Mouse (Mus musculus) liver, embryonic 14.5 days (tissue): Measurements from ENCODE around the gene Dpt. TPM values are rescaled to one million over a fixed set of nuclear protein-coding genes. Genes with fewer than 3 reads are reported as not detected.

Experiments used
- ATAC-seq: fragments of 200-750 bp; cut with Nextera tagmentation; 2 replicates; pipeline ENCODE4 v1.8.0; 2017; ENCODE audit warnings: moderate number of reproducible peaks, mild to moderate bottlenecking, moderate library complexity; ENCODE audit not compliant: insufficient read depth
- DNase-seq, 3 experiments: peaks; one replicate each; pipeline ENCODE4 v3.0.0-alpha.2; 2012 to 2013; ENCODE audit warnings: low read depth in 3 of 3, low spot score in 3 of 3
- H3K27ac ChIP-seq: fragments of 300-500 bp; sonication (generic); 2 replicates; pipeline ENCODE4 v1.5.1; 2014; ENCODE audit warnings: moderate library complexity, mild to moderate bottlenecking, control low read depth, inconsistent platforms
- H3K27me3 ChIP-seq: fragments of 300-500 bp; sonication (generic); 2 replicates; pipeline ENCODE4 v1.6.1; 2014; ENCODE audit warnings: mild to moderate bottlenecking, low read length, moderate library complexity; ENCODE audit not compliant: control insufficient read depth, insufficient read depth
- H3K36me3 ChIP-seq: fragments of 300-500 bp; sonication (generic); replicated peaks from 2 replicates; pipeline ENCODE4 v1.6.1; 2014; ENCODE audit warnings: low read depth; ENCODE audit not compliant: control insufficient read depth, insufficient read depth
- H3K4me1 ChIP-seq, 2 experiments: fragments of 200-500 bp in 1 of 2; fragments of 300-500 bp in 1 of 2; sonication (generic) in 1 of 2; replicated peaks; 2 replicates each; pipeline ENCODE4 v1.6.1; 2012 to 2014; ENCODE audit warnings: antibody characterized with exemption in 1 of 2, inconsistent platforms in 1 of 2, low read length in 1 of 2; ENCODE audit not compliant: control insufficient read depth in 2 of 2, insufficient read depth in 2 of 2
- H3K4me2 ChIP-seq: fragments of 300-500 bp; sonication (generic); 2 replicates; pipeline ENCODE4 v1.6.1; 2014; ENCODE audit warnings: low read depth, mild to moderate bottlenecking, control low read depth, moderate library complexity
- H3K4me3 ChIP-seq, 2 experiments: fragments of 200-500 bp in 1 of 2; fragments of 300-500 bp in 1 of 2; sonication (generic) in 1 of 2; 2 replicates each; pipeline ENCODE4 v1.5.1; 2012 to 2014; ENCODE audit warnings: low read depth in 2 of 2, low read length in 2 of 2, mild to moderate bottlenecking in 2 of 2, control low read depth in 1 of 2, inconsistent platforms in 1 of 2, moderate library complexity in 1 of 2; ENCODE audit not compliant: insufficient read depth in 1 of 2
- H3K9ac ChIP-seq: fragments of 300-500 bp; sonication (generic); replicated peaks from 2 replicates; pipeline ENCODE4 v1.6.1; 2014; ENCODE audit warnings: mild to moderate bottlenecking, control low read depth, moderate library complexity
- H3K9me3 ChIP-seq: fragments of 300-500 bp; sonication (generic); 2 replicates; pipeline ENCODE4 v1.6.1; 2016; ENCODE audit warnings: low read length, mixed read lengths; ENCODE audit not compliant: control insufficient read depth
- CTCF ChIP-seq: IDR thresholded peaks from 2 replicates; pipeline ENCODE4 v1.5.1; 2016; ENCODE audit warnings: antibody characterized with exemption, low read depth, control low read depth
- EP300 ChIP-seq: IDR thresholded peaks from 2 replicates; pipeline ENCODE4 v1.6.1; 2016; ENCODE audit warnings: antibody characterized with exemption, low read depth
- WGBS: fragments of 180-500 bp; shearing (Covaris S2); extraction: QIAGEN DNeasy Blood & Tissue Kit; methylation state at CpG from one replicate; pipeline ENCODE4 v1.1.7; 2014; ENCODE audit not compliant: insufficient replicate concordance; 5-methylcytosine and 5-hydroxymethylcytosine counted together
- polyA plus RNA-seq, 2 experiments: library from polyadenylated mRNA; depleted of rRNA in 1 of 2; stranded (reverse) in 1 of 2; unstranded in 1 of 2; fragments of >200 nt; fragmentation: Nextera tagmentation in 1 of 2; extraction: Ambion mirVana in 1 of 2; gene quantifications; 2 replicates each; pipeline versions ENCODE4 v1.2.1 to v1.2.3; 2012 to 2014

Gene Dpt
- polyA plus RNA-seq, 2 experiments = 0.04 TPM; not detected in 1

DNA sequence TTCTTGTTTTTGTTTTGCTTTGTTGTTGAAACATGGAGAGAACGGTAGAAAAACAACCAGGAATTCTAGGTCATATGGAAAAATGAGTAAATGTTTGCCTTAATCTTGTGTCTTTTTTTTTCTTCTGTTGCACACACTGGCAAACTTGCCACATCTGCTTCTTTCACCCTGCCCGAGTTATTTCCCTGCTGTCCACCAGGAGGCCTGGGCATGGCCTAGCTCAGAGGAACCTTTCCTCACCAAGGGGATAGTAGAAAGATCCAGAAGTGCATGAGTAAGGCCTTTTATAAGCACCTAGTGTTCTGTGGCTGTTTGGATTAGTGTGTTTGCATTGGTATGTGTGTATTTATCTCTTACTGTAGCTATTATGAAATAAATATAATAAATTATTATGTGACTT, 34.2 kb upstream of the Dpt start:
- no peak for ATAC-seq
- no peaks in the 10 kb centered on the region for H3K36me3 ChIP-seq
- H3K27me3 ChIP-seq = no peaks in the 10 kb centered on the region
- no peak overlapping the region for H3K4me2 ChIP-seq
- no peak overlapping the region for H3K4me3 ChIP-seq
- H3K9ac ChIP-seq = no peak overlapping the region
- 40% methylated on average over 2 of the region's 2 CpGs for WGBS
- TF ChIP-seq EP300 = no peak
- TF ChIP-seq CTCF = peak; percentile 44
- no peak overlapping the region for H3K27ac ChIP-seq
- H3K9me3 ChIP-seq = no peaks in the 10 kb centered on the region
- no peaks in the 10 kb centered on the region for H3K4me1 ChIP-seq
- no peak for DNase-seq

DNA sequence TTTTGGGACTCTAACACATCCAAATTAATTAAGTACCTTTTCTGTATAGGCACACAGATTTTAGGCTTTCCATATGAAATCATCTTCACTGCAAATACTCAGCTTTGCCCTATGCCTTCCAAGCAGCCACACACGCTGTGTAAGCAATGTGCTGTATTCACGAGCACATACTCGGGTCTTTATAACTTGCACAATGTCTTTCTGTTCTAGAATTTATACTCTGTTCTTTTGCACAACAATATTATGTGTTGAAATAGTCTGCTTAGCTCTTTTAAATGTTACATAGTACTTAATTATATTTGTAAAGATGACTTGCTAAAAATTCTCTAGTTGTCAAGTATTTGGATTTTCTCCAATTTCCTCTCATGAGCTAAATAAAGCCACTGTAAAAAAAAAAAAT, 29.8 kb upstream of the Dpt start:
- no peak overlapping the region for H3K4me2 ChIP-seq
- H3K36me3 ChIP-seq = no peaks in the 10 kb centered on the region
- no peaks in the 10 kb centered on the region for H3K27me3 ChIP-seq
- H3K27ac ChIP-seq = no peak overlapping the region
- H3K9ac ChIP-seq = no peak overlapping the region
- ATAC-seq (no peak), DNase-seq (no peak)
- H3K4me1 ChIP-seq = no peaks in the 10 kb centered on the region
- TF ChIP-seq EP300 = no peak
- TF ChIP-seq CTCF = no peak
- whole genome bisulfite sequencing = 67% methylated on average over 3 of the region's 3 CpGs
- no peak overlapping the region for H3K4me3 ChIP-seq
- no peaks in the 10 kb centered on the region for H3K9me3 ChIP-seq

DNA sequence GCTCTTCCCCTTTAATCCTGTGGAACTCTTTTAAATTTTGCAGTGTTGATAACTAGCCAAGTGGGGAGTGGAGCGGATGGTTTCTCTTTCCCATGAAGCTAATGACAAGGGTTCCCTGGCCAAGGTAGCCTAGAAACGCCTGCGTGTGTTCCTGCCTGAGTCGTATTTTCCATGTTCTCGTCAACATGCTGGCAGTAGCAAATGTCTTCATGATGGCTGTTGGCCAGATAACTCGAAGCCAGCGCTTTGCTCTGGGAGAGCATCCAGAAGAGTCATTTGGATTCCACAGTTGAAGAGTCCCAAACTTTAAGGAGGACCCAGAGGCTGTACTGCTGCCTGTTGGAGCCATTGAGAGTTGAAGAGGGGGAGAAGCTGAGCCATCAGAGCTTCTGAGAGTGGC, 25.8 kb upstream of the Dpt start:
- Histone ChIP-seq H3K9ac (no peak overlapping the region), H3K4me3 (no peak overlapping the region), H3K27me3 (no peaks in the 10 kb centered on the region), H3K27ac (no peak overlapping the region), H3K4me1 (no peaks in the 10 kb centered on the region), H3K4me2 (no peak overlapping the region), H3K36me3 (no peaks in the 10 kb centered on the region), H3K9me3 (no peaks in the 10 kb centered on the region)
- ATAC-seq (no peak), DNase-seq (no peak)
- 60% methylated on average over 7 of the region's 7 CpGs for WGBS
- TF ChIP-seq EP300 (no peak), CTCF (no peak)

DNA sequence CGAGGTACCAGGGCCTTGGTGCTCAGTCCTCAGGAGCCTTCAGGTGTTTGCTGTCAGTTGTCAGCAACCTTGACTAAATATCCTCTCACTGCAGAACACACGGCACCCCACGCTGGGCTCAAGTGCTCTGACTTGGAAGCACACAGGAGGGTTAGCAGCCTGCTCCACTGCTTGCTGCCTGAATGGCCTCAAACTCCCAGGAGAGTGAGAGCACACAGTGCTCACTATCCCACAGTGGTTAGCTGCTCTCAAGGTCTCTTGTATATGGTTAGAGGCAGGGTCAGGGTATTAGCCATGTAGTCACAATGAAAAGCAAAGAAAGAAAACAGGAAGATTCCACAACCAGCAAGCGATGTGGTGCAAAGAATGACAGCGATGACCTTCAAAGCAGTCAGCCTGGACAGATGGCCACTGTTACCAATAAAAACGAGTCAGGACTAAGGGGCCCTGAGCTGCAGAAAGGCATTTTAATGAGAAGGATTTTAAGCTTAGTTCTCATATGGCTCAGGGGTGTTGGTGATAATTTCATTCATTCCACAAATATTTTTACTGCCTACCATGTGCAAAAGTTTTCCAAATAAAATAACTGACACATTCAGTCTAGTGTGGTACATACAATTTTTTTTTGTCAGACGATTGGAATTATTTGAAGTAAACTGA, 15.5 kb upstream of the Dpt start:
- WGBS = 47% methylated on average over 7 of the region's 7 CpGs
- Histone ChIP-seq H3K27me3 (no peaks in the 10 kb centered on the region), H3K4me3 (no peak overlapping the region), H3K27ac (no peak overlapping the region), H3K4me1 (no peaks in the 10 kb centered on the region), H3K36me3 (no peaks in the 10 kb centered on the region), H3K4me2 (no peak overlapping the region), H3K9me3 (no peaks in the 10 kb centered on the region), H3K9ac (no peak overlapping the region)
- DNase-seq = no peak
- TF ChIP-seq CTCF (no peak), EP300 (no peak)
- ATAC-seq = no peak

DNA sequence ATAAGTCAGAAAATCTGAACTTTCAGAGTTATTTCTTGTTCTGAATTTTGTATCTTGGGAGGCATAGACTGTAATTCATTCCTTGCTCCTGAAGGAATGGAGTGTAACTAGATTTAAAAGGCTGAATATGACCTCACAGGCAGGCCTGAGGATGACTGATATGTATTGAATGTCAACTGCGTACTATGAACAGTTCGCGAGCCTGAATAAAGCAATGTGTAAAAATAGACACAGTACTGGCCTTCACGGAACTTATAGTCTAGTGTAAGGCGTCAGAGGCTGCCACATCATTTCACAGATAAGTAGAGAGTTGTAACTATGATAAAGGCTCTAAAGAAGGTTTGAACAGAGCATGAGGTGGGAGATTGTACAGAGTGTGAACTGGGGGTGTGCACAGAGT, 10.3 kb upstream of the Dpt start:
- Histone ChIP-seq H3K27ac (no peak overlapping the region), H3K4me2 (no peak overlapping the region), H3K9ac (no peak overlapping the region), H3K27me3 (no peaks in the 10 kb centered on the region), H3K4me3 (no peak overlapping the region), H3K9me3 (no peaks in the 10 kb centered on the region), H3K36me3 (no peaks in the 10 kb centered on the region), H3K4me1 (no peaks in the 10 kb centered on the region)
- DNase-seq (no peak), ATAC-seq (no peak)
- TF ChIP-seq EP300 (no peak), CTCF (no peak)
- WGBS = 71% methylated on average over 5 of the region's 5 CpGs
